Mouse (Mus musculus) hindbrain, embryonic 13.5 days (tissue): ENCODE data around the gene Cdc5l. TPM values are rescaled to one million over a fixed set of nuclear protein-coding genes. Genes with fewer than 3 reads are reported as not detected.

Source experiments
- polyA plus RNA-seq: library from polyadenylated mRNA; unstranded; fragments of >200 nt; fragmentation: Nextera tagmentation; extraction: Ambion mirVana; gene quantifications from 2 replicates; pipeline ENCODE4 v1.2.1, GENCODE M21; 2015

The Cdc5l gene
- polyA plus RNA-seq, 1 experiment from 2014 or later = 68.7 TPM

Other genes with a start within 250 kb of the Cdc5l start
- gene Spats1, start 41.7 kb upstream of the Cdc5l start, polyA plus RNA-seq = 2.0 and 2.1 TPM in 2 replicates
- 17.4 and 19.1 TPM in 2 replicates for gene Aars2, start 73.1 kb upstream of the Cdc5l start, polyA plus RNA-seq
- 3.0 TPM in 2 replicates for gene Tcte1, start 89.7 kb upstream of the Cdc5l start, polyA plus RNA-seq
- 26.6 and 27.3 TPM in 2 replicates for gene Tmem151b, start 115.9 kb upstream of the Cdc5l start, polyA plus RNA-seq
- 5.6 and 6.5 TPM in 2 replicates for gene Nfkbie, start 122.0 kb upstream of the Cdc5l start, polyA plus RNA-seq
- 86.5 and 91.1 TPM in 2 replicates for gene Slc35b2, start 130.1 kb upstream of the Cdc5l start, polyA plus RNA-seq
- gene Hsp90ab1, start 139.5 kb upstream of the Cdc5l start, polyA plus RNA-seq = 1,593 and 1,619 TPM in 2 replicates
- 33.7 and 38.2 TPM in 2 replicates for gene Slc29a1, start 165.9 kb upstream of the Cdc5l start, polyA plus RNA-seq
- gene Mymx, start 168.4 kb upstream of the Cdc5l start, polyA plus RNA-seq = 0.47 and 0.67 TPM in 2 replicates
- gene Capn11, start 225.6 kb upstream of the Cdc5l start, polyA plus RNA-seq = 0.65 and 0.95 TPM in 2 replicates